Mouse (Mus musculus): ENCODE data around the gene Tdrd12. TPM values are rescaled to one million over a fixed set of nuclear protein-coding genes. Genes with fewer than 3 reads are reported as not detected.

Gene Tdrd12
- polyA plus RNA-seq, 1 experiment from 2014 or later = 0.59 TPM

DNA sequence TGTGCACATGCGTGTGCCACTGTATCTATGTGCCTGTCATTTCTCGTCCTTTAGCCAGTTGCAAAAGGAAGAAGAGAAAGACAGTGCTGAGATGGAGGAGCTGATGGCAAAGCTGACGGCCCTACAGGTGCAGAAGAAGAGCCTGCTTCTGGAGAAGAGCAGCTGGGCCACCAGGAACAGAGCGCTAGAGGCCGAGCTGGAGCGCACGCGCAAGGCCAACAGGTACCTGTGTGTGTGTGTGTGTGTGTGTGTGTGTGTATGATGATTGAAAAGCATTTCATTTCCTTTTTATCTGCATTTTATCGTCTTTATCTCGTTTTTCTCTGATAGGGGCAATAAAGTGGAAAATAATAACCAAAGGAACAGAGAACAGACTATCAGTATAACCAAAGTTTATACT lies 109.4 kb downstream of the Tdrd12 start:
- WGBS = 96% methylated on average over 10 of the region's 10 CpGs
- ATAC-seq (ENCODE audit: low FRiP score) (no peak), DNase-seq (ENCODE audit: low spot score) (no peak)
- no peaks in the 10 kb centered on the region for H3K4me1 ChIP-seq (replicated peaks; ENCODE audit: control insufficient read depth, insufficient read depth, low read length)
- H3K27me3 ChIP-seq (ENCODE audit: control insufficient read depth, insufficient read depth, low read length) = no peaks in the 10 kb centered on the region
- no peak overlapping the region for H3K27ac ChIP-seq
- H3K4me2 ChIP-seq (replicated peaks) = no peak overlapping the region
- H3K9me3 ChIP-seq (ENCODE audit: control insufficient read depth, low read length) = no peaks in the 10 kb centered on the region
- H3K9ac ChIP-seq = no peak overlapping the region
- no peak overlapping the region for H3K4me3 ChIP-seq (replicated peaks; ENCODE audit: low read length)
- peaks cover 83% of the 10 kb centered on the region for H3K36me3 ChIP-seq (replicated peaks; ENCODE audit: control insufficient read depth, insufficient read depth)

DNA sequence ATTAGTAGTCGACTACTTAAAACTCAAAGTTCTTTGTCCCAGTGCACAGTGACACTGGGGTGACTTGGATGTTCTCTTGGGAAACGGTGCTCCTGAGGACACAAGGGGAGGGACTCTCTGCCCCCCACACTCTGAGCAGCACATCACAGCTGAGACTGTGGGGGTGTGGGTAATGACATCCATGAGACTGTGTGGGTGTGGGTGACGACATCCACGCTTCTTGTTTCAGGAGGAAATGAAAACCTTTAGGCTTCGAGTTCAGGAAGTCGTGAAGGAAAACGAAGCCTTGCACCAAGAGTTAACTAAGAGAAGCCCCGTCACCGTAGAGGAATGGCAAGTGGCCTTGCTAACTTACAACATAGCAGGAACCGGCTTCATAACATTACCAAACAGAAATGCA lies 114.5 kb downstream of the Tdrd12 start:
- Histone ChIP-seq H3K4me1 (replicated peaks; ENCODE audit: control insufficient read depth, insufficient read depth, low read length) (no peaks in the 10 kb centered on the region), H3K9ac (no peak overlapping the region), H3K27me3 (ENCODE audit: control insufficient read depth, insufficient read depth, low read length) (no peaks in the 10 kb centered on the region), H3K36me3 (replicated peaks; ENCODE audit: control insufficient read depth, insufficient read depth) (peaks cover 86% of the 10 kb centered on the region), H3K27ac (no peak overlapping the region), H3K4me3 (replicated peaks; ENCODE audit: low read length) (no peak overlapping the region), H3K9me3 (ENCODE audit: control insufficient read depth, low read length) (no peaks in the 10 kb centered on the region), H3K4me2 (replicated peaks) (no peak overlapping the region)
- no peak for DNase-seq (ENCODE audit: low spot score)
- WGBS = 90% methylated on average over 10 of the region's 10 CpGs
- no peak for ATAC-seq (ENCODE audit: low FRiP score)

Other genes with a start within 250 kb of the Tdrd12 start
- gene Gpatch1, start 219.3 kb downstream of the Tdrd12 start, polyA plus RNA-seq (2014; fragmentation: Nextera tagmentation; extraction: Ambion mirVana) = 18.7 and 19.3 TPM in 2 replicates
- 3.8 and 4.2 TPM in 2 replicates for gene Rhpn2, start 203.6 kb downstream of the Tdrd12 start, polyA plus RNA-seq (2014; fragmentation: Nextera tagmentation; extraction: Ambion mirVana)
- 14.6 and 17.5 TPM in 2 replicates for gene Faap24, start 140.9 kb downstream of the Tdrd12 start, polyA plus RNA-seq (2014; fragmentation: Nextera tagmentation; extraction: Ambion mirVana)
- 22.6 and 25.2 TPM in 2 replicates for gene Cep89, start 140.7 kb downstream of the Tdrd12 start, polyA plus RNA-seq (2014; fragmentation: Nextera tagmentation; extraction: Ambion mirVana)
- 0.14 TPM in 1 of 2 replicates, not detected in the other for gene Slc7a9, start 88.9 kb downstream of the Tdrd12 start, polyA plus RNA-seq (2014; fragmentation: Nextera tagmentation; extraction: Ambion mirVana)
- 116 and 121 TPM in 2 replicates for gene Nudt19, start 18.6 kb upstream of the Tdrd12 start, polyA plus RNA-seq (2014; fragmentation: Nextera tagmentation; extraction: Ambion mirVana)
- gene Rgs9bp, start 47.8 kb upstream of the Tdrd12 start, polyA plus RNA-seq (2014; fragmentation: Nextera tagmentation; extraction: Ambion mirVana) = 0.04 and 0.17 TPM in 2 replicates
- 18.7 and 21.6 TPM in 2 replicates for gene Ankrd27, start 48.5 kb upstream of the Tdrd12 start, polyA plus RNA-seq (2014; fragmentation: Nextera tagmentation; extraction: Ambion mirVana)
- gene Pdcd5, start 109.8 kb upstream of the Tdrd12 start, polyA plus RNA-seq (2014; fragmentation: Nextera tagmentation; extraction: Ambion mirVana) = 245 and 288 TPM in 2 replicates
- 57.5 and 61.0 TPM in 2 replicates for gene Dpy19l3, start 216.7 kb upstream of the Tdrd12 start, polyA plus RNA-seq (2014; fragmentation: Nextera tagmentation; extraction: Ambion mirVana)

Measured in hindbrain, embryonic 14.5 days (tissue).